Mouse (Mus musculus): ENCODE measurements around the gene Dhx15.

DNA sequence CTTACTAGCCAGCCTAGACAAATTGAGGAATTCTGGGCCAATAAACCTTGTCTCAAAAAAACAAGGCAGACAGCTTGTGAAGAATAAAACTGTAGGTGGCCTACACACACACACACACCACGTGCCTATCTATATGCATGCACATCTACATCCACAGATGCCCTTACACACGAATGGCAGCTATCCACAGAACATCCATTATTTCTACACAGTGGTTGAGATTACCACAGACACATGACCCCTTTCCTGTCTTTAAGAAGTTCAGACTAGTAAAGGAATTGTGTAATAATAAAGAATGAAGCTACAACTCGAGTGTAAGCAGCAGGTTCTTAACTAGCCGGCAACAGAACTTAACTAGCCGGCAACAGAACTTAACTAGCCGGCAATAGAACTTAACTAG lies 68.2 kb downstream of the Dhx15 start:
- no peak for TF ChIP-seq CTCF (IDR thresholded peaks at IDR 0.05; ENCODE audit: low read depth)
- TF ChIP-seq EP300 (IDR thresholded peaks at IDR 0.05; ENCODE audit: low read depth) = no peak

All from liver, embryonic 14.5 days (tissue).